Mouse (Mus musculus): ENCODE measurements around the gene Ptov1. TPM values are rescaled to one million over a fixed set of nuclear protein-coding genes. Genes with fewer than 3 reads are reported as not detected.

The Ptov1 gene
- total RNA-seq (2015) (21.3 and 29.0 TPM in 2 replicates), total RNA-seq (2017) (5.9 and 8.7 TPM in 2 replicates)

DNA sequence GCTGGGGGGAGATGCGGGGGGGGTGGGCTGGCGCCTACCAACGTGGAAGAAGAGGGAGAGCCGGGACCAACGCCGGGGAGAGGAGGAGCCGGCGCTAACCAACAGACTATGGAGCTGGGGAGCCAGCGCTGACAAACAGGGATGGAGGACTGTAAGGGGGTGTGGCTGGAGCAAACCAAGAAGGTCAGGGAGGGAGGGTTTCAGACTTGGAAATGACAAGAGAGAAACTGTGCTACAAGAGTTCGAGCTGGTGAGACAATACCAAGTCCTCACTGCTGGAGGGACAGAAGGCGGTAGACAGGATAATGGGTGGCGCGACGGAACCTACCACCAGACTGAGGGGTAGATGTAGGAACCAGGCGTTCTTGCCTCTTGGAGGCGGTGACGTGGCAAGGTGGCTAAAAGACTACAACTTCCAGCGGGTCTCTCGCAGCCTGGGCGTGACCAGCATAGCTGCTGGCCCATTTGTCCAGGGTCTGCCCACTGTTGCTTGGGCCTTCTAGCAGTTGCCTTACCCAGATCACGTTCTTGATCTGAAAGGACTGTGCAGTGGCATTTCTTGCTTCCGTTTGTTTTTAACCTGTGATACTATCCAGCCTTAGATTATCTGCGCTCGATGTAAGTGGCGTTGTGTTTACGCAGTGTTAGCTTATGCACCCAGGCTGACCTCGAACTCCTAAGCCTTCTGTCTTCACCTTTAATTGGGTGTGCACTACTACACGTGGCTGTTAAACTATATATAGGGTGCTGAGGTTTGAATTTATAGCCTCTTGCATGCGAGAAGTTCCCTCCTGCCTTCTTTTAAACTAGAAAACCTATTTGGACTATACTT, at the start of gene Ptov1:
Ptov1 (minus strand) TSS at position 92 of the 832 bp plus-strand sequence.
- peak; percentile 69 for ATAC-seq (ENCODE audit: poor library complexity, severe bottlenecking)

- no peak for ATAC-seq (ENCODE audit: poor library complexity, severe bottlenecking)
Observed at GRCm38 (mm10) chr7:44919127-44919526, 49.5 kb upstream of the Ptov1 start.

DNA sequence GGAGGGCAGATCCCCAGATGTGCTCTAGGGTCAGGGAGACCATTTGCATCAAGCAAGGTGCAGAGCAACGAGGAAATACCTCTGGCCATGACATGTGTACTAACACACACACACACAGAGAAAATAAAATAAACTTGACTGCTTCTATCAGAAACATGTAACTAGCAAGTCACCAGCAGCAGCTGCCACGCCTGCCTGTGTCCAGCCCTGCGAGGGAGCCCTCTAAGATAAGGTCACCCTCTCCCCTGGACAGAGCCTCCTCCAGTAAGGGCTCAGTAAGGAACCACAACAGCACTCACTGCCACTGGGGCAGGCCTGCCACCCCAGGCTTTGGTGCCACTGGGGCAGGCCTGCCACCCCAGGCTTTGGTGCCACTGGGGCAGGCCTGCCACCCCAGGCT, 48.6 kb upstream of the Ptov1 start:
- no peak for ATAC-seq (ENCODE audit: poor library complexity, severe bottlenecking)

- no peak for ATAC-seq (ENCODE audit: poor library complexity, severe bottlenecking)
Observed at GRCm38 (mm10) chr7:44916881-44917280, 47.3 kb upstream of the Ptov1 start.

DNA sequence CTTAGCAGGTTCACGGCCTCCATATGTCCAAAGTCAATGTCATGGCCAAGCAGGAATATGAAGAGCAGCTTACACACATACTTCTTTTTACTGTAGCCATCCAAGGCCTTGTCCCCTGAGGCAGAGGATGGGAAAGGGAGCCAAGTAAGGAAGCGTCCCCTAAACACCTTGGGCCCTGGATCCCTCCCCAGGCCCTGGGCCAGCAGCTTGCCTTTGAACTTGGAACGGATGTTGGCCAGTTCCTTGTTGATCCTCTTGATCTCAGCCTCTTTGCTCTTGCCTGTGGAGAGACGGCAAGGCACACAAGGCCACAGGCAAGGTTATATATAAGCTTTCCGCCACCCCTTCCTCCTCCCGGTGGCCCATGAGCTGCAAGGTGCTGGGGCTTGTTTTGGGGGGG, 46.6 kb upstream of the Ptov1 start:
- ATAC-seq (ENCODE audit: poor library complexity, severe bottlenecking) = no peak

DNA sequence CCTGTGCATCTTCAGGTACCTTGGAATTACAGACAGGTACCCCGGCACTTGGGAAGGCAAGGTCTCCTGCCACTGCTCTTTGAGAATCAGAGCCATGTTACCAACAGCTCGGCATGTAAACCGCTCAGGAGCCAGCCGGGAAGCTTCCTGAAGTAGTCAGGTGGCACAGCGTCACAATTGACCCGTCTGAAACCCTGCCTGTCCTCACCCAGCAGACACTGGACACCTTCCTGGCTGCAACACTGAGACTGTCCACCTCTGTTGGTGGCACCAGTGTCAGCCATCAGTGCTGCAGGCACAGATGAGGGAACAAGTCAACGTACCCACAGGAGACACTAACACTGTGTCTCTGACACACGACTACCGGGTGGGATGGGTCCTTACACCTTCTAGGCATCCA, 45.7 kb upstream of the Ptov1 start:
- ATAC-seq (ENCODE audit: poor library complexity, severe bottlenecking) = no peak

DNA sequence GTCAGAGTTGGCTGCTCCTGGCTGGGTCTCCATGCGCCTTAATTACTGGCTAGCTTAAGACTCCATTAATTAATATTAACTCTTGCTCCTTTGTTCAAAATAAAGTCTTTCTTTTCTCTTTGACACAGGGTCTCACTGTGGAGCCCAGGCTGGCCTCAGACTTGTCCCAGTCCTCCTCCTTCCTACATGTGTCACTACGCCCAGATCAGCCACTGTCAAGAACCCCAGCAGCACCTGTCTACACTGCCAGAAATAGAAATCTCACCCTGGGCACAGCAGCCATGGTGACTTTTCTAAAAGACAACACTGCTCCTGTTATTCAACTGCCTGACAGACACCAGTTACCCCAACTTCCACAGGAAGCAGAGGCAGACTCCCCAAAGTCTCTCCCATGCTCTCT, 44.8 kb upstream of the Ptov1 start:
- no peak for ATAC-seq (ENCODE audit: poor library complexity, severe bottlenecking)

- 0 out of 2 replicates have a peak, but pooled peaks have one; percentile 15 for ATAC-seq (ENCODE audit: poor library complexity, severe bottlenecking)
Observed at GRCm38 (mm10) chr7:44908706-44909476, 39.3 kb upstream of the Ptov1 start.

GRCm38 (mm10) chr7:44905430-44905829, 35.8 kb upstream of the Ptov1 start:
- ATAC-seq (ENCODE audit: poor library complexity, severe bottlenecking) = no peak

DNA sequence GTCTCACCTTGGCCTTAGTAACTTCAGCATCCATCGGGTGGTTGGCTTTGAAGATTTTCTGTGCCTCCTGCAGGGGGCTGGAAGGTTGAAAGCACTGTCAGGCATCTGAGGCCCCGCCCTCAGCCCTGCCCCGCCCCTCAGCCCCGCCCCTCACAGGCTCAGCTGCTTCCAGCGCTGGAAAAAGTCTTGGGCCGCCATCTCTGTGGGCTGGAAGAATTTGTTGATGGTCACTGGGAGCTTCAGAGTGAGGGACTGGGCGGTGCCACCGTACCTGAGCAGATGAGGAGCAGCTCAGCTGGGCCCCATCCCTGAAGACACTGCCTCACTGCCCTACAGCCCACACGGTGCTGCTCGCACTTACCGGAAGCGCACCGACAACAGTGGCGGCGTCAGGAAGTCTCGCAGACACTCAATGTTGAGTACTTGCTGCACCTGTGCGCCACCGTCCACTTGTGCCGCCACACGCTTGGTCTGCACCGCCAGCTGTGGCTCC, 31.7 kb upstream of the Ptov1 start:
- peak; percentile 69 for ATAC-seq (ENCODE audit: poor library complexity, severe bottlenecking)

GRCm38 (mm10) chr7:44900632-44901031, 31.0 kb upstream of the Ptov1 start:
- no peak for ATAC-seq (ENCODE audit: poor library complexity, severe bottlenecking)

- no peak for ATAC-seq (ENCODE audit: poor library complexity, severe bottlenecking)
Observed at GRCm38 (mm10) chr7:44898607-44899006, 29.0 kb upstream of the Ptov1 start.

- no peak for ATAC-seq (ENCODE audit: poor library complexity, severe bottlenecking)
Observed at GRCm38 (mm10) chr7:44896499-44896898, 26.9 kb upstream of the Ptov1 start.

GRCm38 (mm10) chr7:44895593-44896434, 26.2 kb upstream of the Ptov1 start, which contains the start of gene Fuz:
Gene Fuz (plus strand): TSS chr7:44896079.
- ATAC-seq (ENCODE audit: poor library complexity, severe bottlenecking) = peak; percentile 67

- ATAC-seq (ENCODE audit: poor library complexity, severe bottlenecking) = no peak
Observed at GRCm38 (mm10) chr7:44895206-44895592, 25.6 kb upstream of the Ptov1 start.

DNA sequence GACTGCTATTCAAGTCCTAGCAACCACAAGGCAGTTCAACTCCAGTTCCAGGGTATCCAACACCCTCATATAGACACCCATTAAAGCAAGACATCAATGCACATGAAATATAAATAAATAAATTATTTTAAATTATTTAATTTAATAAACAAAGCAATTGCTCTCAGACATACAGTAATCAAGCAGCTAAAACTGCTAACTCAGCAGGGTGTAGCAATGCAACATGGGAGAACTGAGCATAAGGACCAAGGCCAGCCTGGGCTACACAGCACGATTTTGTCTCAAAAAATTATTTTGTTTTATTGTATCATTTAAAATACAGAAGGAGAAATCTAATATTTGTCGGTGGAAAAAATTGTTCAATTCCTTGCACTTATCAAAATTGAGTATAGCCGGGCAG, 24.6 kb upstream of the Ptov1 start:
- no peak for ATAC-seq (ENCODE audit: poor library complexity, severe bottlenecking)

DNA sequence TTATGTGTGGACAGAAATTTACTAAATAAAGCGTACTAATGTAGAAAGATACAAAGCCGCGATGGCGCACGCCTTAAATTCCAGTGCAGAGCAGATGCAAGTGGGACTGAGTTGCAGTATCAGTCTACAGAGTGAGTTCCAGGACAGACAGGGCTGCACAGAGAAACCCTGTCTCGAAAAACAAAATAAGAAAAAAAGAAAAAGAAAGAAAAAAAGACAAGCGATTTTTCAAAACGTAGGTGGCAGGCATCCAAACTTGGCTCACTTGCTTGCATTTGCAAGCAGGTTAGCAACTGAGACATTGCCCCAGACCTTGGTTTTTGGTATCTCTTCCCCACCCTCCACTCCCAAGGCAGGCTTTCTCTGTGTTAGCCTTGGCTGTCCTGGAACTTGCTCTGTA, 23.6 kb upstream of the Ptov1 start:
- ATAC-seq (ENCODE audit: poor library complexity, severe bottlenecking) = no peak

GRCm38 (mm10) chr7:44892276-44892921, 22.8 kb upstream of the Ptov1 start, which contains the start of gene Med25:
Gene Med25 (minus strand): TSS chr7:44892712.
- ATAC-seq (ENCODE audit: poor library complexity, severe bottlenecking) = peak; percentile 80

- ATAC-seq (ENCODE audit: poor library complexity, severe bottlenecking) = no peak
Observed at GRCm38 (mm10) chr7:44891611-44892010, 22.0 kb upstream of the Ptov1 start.

GRCm38 (mm10) chr7:44890737-44891136, 21.1 kb upstream of the Ptov1 start:
- ATAC-seq (ENCODE audit: poor library complexity, severe bottlenecking) = no peak

Measured in megakaryocyte, adult 5-6 weeks (primary cell).